Mouse (Mus musculus): ENCODE data around the gene Kank1. TPM values are rescaled to one million over a fixed set of nuclear protein-coding genes. Genes with fewer than 3 reads are reported as not detected.

Gene Kank1
- polyA plus RNA-seq, 1 experiment from 2014 or later: 23.5 TPM

DNA sequence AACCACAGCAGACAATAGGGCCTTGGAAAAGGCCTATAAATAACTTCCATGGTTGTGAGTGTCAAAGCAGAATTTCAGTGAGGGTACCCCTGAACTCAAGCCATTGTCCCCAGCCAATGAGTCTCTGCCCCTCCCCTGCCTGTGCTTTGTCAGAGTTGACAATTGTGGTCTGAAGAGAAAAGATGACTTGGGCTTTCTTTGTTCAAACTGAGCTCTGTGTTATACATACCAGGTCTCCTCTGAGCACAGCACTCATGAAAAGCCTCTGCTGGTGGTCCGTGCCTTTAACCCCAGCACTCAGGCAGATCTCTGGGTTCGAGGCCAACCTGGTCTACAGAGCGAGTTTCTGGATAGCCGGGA, 5.8 kb upstream of the Kank1 start:
- H3K27ac ChIP-seq (replicated peaks): no peak overlapping the region
- H3K4me1 ChIP-seq: peaks cover 5% of the 10 kb centered on the region; the same call in 1 of the 2 replicates
- no peaks in the 10 kb centered on the region for H3K36me3 ChIP-seq (replicated peaks)
- peaks cover 16% of the 10 kb centered on the region for H3K27me3 ChIP-seq (replicated peaks; ENCODE audit: low read depth, poor library complexity, severe bottlenecking)
- 69% methylated on average over 4 of the region's 4 CpGs for WGBS
- DNase-seq (ENCODE audit: low spot score): no peak
- no peak overlapping the region for H3K4me3 ChIP-seq
- no peaks in the 10 kb centered on the region for H3K9me3 ChIP-seq

DNA sequence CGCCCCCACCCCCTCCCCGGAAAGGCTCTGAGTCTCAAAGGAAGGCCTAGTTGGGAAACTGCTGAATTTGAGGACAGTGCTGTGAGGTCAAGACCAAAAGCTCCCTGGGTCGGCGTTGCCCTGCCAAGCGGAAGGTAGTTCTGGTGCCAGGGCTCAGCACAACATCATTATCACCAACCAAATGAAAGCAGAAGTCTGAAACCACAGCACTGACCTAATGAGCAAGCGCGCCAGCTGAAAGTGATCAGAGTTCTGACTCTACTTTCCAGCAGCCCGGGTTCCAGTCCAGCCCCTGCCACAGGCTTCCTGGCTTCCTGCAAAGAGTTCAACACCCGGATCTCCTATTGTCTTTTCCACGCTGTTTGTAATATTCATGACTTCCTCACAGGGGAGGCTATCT, 4.7 kb upstream of the Kank1 start:
- peaks cover 13% of the 10 kb centered on the region; the same call in 1 of the 2 replicates for H3K4me1 ChIP-seq
- no peak overlapping the region for H3K27ac ChIP-seq (replicated peaks)
- no peak for DNase-seq (ENCODE audit: low spot score)
- 71% methylated on average over 10 of the region's 10 CpGs for WGBS
- H3K36me3 ChIP-seq (replicated peaks): no peaks in the 10 kb centered on the region
- H3K27me3 ChIP-seq (replicated peaks; ENCODE audit: low read depth, poor library complexity, severe bottlenecking): peaks cover 25% of the 10 kb centered on the region
- no peaks in the 10 kb centered on the region for H3K9me3 ChIP-seq
- H3K4me3 ChIP-seq: no peak overlapping the region

DNA sequence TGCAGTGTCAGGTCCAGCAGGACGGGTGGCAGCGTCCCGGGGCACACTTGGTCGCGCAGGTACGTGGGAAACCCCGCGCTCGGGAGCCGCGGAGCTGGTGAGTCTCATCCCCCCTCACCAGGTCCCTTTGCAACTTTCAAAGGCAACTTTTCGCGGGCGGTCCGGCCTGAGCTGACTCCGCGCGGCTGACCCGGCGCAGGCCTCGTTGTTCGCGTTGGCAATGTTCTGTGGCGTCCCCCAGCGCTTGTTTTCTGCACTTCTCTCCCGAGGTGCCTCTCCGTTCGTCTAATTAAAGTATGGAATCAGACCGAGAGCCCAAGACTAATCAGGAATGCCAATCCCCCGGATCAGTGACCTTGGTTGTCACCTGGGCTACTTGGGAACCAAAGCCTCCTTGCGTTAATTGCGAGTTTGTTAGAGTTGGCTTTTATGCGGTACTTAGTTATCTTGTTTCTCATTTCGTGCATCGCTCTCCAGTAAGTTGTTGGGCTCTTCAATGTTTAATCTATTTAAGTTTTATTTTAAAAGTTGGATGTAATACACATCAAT, 791 bp downstream of the Kank1 start:
- under 1% methylated on average over 35 of the region's 35 CpGs for WGBS
- no peaks in the 10 kb centered on the region for H3K9me3 ChIP-seq
- DNase-seq (ENCODE audit: low spot score): peak; percentile 71
- H3K4me3 ChIP-seq: peak overlapping the region; percentile 81
- peak overlapping the region; percentile 88 for H3K27ac ChIP-seq (replicated peaks)
- H3K27me3 ChIP-seq (replicated peaks; ENCODE audit: low read depth, poor library complexity, severe bottlenecking): peaks cover 50% of the 10 kb centered on the region
- H3K36me3 ChIP-seq (replicated peaks): no peaks in the 10 kb centered on the region
- peaks cover 21% of the 10 kb centered on the region for H3K4me1 ChIP-seq

DNA sequence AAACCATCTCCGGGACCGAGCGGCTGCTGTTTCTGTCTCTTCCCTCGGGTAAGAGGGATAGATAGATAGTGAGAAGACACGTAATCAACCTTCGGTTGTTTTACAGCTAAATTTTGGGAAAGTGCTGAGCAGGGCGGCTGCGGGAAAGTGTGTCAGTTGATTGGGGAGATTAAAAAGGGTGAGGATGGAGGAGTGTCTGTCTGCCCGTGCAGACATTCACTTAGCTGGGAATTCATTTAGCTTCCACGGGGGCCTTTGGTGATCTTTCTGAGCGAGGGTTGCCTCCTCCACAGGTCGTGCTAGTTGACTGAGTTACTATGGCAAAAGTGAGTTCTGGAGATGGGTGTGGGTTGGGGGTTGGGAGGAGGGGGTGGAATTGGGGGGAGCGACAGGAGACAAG, 1.3 kb downstream of the Kank1 start:
- 4% methylated on average over 13 of the region's 13 CpGs for WGBS
- Histone ChIP-seq H3K9me3 (no peaks in the 10 kb centered on the region), H3K36me3 (replicated peaks) (no peaks in the 10 kb centered on the region), H3K4me3 (peak overlapping the region; percentile 81), H3K27ac (replicated peaks) (0 out of 2 replicates have a peak overlapping the region, but pooled peaks have one; percentile 4), H3K4me1 (peaks cover 21% of the 10 kb centered on the region), H3K27me3 (replicated peaks; ENCODE audit: low read depth, poor library complexity, severe bottlenecking) (peaks cover 50% of the 10 kb centered on the region)
- DNase-seq (ENCODE audit: low spot score): peak; percentile 32

DNA sequence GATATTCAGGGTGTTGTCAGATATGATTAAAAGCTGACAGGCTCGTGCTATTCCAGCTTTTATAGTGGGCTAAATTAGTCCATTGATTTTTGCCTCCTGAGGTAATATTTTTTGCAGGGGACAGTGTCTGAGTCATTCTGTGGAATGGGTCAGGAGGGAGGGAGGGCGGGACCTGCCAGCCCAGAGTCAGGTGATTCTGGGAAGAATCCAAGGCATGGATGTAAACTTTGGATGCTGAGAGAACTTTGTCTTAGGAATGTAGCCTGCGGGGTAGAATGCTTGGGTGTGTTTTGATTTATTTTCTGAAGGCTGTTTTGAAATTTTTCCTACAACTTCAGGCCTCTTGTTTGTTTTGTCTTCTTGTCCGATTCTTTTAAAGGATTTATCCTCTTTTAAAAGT, 6.8 kb downstream of the Kank1 start:
- 80% methylated on average over 4 of the region's 4 CpGs for WGBS
- peaks cover 3% of the 10 kb centered on the region; the same call in 1 of the 2 replicates for H3K4me1 ChIP-seq
- DNase-seq (ENCODE audit: low spot score): no peak

DNA sequence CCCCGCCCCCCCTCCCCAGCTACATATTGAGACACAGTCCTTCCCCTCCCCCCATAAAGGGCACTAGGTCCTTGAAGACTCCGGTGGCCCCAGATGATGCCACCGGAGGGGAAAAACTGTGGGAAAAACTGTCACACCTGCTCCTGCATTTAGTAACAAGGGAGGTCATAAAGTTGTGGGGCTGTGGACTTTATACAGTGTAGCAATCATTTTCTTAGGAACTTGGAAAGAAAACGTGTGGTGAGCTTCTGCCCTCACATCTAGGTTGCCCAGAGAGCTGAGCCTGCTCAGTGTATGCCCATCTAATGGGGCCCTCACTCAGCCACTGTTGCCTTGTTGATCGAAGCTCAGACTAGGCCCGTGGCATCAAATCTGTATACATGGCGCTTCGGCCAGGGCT, 9.3 kb downstream of the Kank1 start:
- peaks cover 2% of the 10 kb centered on the region; the same call in 1 of the 2 replicates for H3K27me3 ChIP-seq (replicated peaks; ENCODE audit: low read depth, poor library complexity, severe bottlenecking)
- no peak for DNase-seq (ENCODE audit: low spot score)
- peaks cover 7% of the 10 kb centered on the region; the same call in 1 of the 2 replicates for H3K4me1 ChIP-seq
- H3K9me3 ChIP-seq: no peaks in the 10 kb centered on the region
- no peaks in the 10 kb centered on the region for H3K36me3 ChIP-seq (replicated peaks)
- no peak overlapping the region for H3K27ac ChIP-seq (replicated peaks)
- H3K4me3 ChIP-seq: no peak overlapping the region
- WGBS: 91% methylated on average over 8 of the region's 8 CpGs

More for the DNA sequence above, 6.8 kb downstream of the Kank1 start:
- no peak overlapping the region for H3K4me3 ChIP-seq
- no peak overlapping the region for H3K27ac ChIP-seq (replicated peaks)
- no peaks in the 10 kb centered on the region for H3K9me3 ChIP-seq
- H3K36me3 ChIP-seq (replicated peaks): no peaks in the 10 kb centered on the region
- peaks cover 10% of the 10 kb centered on the region for H3K27me3 ChIP-seq (replicated peaks; ENCODE audit: low read depth, poor library complexity, severe bottlenecking)

DNA sequence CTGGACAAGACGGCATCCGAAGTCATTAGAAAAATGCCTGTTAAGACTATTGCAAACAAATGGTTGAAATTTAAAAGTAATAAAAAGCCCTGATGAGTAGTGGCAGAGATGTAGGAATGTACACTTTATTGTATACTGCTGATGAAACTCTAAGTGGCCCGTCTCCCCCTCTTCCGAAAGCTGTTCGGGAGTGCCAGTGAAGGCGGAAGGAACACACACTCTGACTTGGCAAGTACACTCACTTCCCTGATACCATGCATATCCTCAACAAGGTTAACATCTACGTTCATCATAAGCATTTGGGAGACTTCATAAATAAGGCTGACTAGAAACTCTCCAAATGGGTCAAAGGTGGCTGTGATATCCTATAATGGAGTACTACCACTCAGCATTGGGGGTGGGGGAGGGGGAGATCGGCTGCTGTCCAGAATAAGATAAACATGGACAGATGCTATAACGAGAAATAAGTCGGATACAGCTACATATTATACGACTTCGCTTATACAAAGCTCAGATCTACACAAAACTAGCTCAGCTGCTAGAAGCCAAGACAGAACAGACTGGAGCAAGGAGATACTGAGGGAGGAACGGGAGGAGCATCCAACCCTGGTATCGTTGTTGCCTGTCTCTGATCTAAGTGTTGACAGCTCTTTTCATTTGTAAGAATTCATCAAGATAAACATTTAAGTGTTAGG, 11.2 kb downstream of the Kank1 start:
- 95% methylated on average over 14 of the region's 14 CpGs for WGBS
- no peaks in the 10 kb centered on the region for H3K9me3 ChIP-seq
- H3K4me3 ChIP-seq: no peak overlapping the region
- no peak overlapping the region for H3K27ac ChIP-seq (replicated peaks)
- no peak for DNase-seq (ENCODE audit: low spot score)
- no peaks in the 10 kb centered on the region for H3K27me3 ChIP-seq (replicated peaks; ENCODE audit: low read depth, poor library complexity, severe bottlenecking)
- H3K4me1 ChIP-seq: peaks cover 7% of the 10 kb centered on the region; the same call in 1 of the 2 replicates
- H3K36me3 ChIP-seq (replicated peaks): no peaks in the 10 kb centered on the region

DNA sequence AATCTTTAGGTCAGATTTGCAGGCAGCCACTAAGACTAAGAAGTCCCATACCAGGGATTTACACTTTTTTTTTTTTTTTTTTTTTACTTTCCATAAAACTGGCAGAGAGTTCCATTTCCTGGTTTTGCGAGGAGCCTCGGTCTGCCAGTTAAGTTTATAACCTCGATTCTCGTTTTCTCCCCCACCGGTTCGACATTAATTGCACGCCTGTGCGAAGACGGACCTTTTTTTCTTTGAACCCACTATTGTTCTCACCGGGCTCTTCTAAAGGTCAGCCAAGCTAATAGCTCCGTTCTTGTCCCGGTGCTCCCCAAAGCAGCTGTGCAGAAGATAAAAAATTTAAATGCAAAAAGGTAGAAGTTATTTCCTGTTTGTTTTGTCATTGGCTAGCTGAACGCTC, 12.5 kb downstream of the Kank1 start:
- H3K4me3 ChIP-seq: no peak overlapping the region
- no peaks in the 10 kb centered on the region for H3K27me3 ChIP-seq (replicated peaks; ENCODE audit: low read depth, poor library complexity, severe bottlenecking)
- DNase-seq (ENCODE audit: low spot score): no peak
- 60% methylated on average over 13 of the region's 13 CpGs for WGBS
- no peaks in the 10 kb centered on the region for H3K9me3 ChIP-seq
- peaks cover 5% of the 10 kb centered on the region; the same call in 1 of the 2 replicates for H3K4me1 ChIP-seq
- H3K27ac ChIP-seq (replicated peaks): no peak overlapping the region
- H3K36me3 ChIP-seq (replicated peaks): no peaks in the 10 kb centered on the region

DNA sequence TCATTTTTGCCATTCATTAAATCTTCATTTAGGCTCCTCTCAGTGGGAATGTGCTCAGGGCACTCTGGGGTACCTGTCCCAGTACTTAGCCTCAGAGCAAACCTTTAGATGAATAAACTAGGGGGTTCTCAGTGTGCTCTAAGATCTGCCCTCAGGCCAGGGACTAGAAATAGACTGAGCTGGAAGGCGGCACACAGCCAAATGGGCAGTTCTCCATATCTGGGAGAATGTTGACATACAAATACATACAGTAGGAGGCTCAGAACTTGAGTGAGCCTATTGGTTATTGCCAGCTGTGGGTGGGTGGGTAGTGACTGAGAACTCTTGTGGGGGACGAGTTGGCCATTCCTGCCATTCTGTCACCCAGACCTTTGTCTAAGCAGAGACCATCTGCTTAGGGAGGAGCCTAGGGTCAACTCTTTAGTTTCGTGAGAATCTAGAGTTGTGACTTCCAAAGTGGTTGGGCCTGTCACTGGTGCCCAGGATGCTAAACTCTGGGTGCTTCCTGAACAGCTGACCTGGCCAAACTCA, 14.9 kb downstream of the Kank1 start:
- H3K27me3 ChIP-seq (replicated peaks; ENCODE audit: low read depth, poor library complexity, severe bottlenecking): no peaks in the 10 kb centered on the region
- H3K4me3 ChIP-seq: no peak overlapping the region
- H3K4me1 ChIP-seq: peaks cover 4% of the 10 kb centered on the region; the same call in 1 of the 2 replicates
- H3K9me3 ChIP-seq: no peaks in the 10 kb centered on the region
- no peak for DNase-seq (ENCODE audit: low spot score)
- no peak overlapping the region for H3K27ac ChIP-seq (replicated peaks)
- H3K36me3 ChIP-seq (replicated peaks): no peaks in the 10 kb centered on the region
- 81% methylated on average over 3 of the region's 3 CpGs for WGBS

DNA sequence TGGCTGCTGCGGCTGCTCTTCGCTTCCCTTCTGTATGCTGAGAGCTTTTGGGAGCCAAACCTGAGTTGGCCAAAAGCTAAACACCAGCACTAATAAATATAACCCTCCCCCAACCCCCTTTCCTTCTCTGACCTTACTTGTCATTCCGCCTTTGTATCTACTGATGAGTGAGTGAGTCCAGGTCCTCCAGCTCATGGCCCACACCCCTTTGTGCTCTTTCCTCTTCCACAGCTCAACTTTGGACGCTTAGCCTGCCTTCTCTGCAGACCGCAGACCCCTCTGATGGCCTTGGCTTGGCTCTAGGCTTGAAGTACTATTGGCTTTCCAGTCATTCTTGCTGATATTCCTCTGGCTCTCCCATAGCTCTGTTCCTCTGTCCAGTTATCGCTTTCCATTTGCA, 16.4 kb downstream of the Kank1 start:
- H3K36me3 ChIP-seq (replicated peaks): no peaks in the 10 kb centered on the region
- no peak for DNase-seq (ENCODE audit: low spot score)
- no peak overlapping the region for H3K27ac ChIP-seq (replicated peaks)
- no peaks in the 10 kb centered on the region for H3K27me3 ChIP-seq (replicated peaks; ENCODE audit: low read depth, poor library complexity, severe bottlenecking)
- H3K9me3 ChIP-seq: no peaks in the 10 kb centered on the region
- H3K4me3 ChIP-seq: no peak overlapping the region
- 91% methylated on average over 6 of the region's 6 CpGs for WGBS
- peaks cover 4% of the 10 kb centered on the region; the same call in 1 of the 2 replicates for H3K4me1 ChIP-seq

DNA sequence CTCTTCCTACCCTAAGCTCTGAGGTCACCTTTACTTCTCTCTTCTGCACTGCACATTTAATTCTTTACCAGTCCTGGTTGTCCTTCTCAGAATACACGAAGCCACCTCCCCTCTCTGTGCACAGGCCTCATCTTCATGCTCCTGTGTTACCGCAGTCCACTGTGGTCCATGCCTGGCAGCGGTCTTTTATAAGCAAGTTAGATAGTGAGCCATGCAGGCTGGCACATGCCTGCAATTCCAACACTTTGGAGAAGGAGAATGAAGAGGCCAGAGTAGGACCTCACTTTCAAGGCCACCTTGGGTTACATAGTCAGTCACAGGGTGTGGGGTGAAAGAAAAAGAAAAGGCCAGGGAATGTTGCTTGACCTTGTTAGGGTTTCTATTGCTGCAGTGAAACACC, 16.9 kb downstream of the Kank1 start:
- no peaks in the 10 kb centered on the region for H3K27me3 ChIP-seq (replicated peaks; ENCODE audit: low read depth, poor library complexity, severe bottlenecking)
- H3K4me3 ChIP-seq: no peak overlapping the region
- H3K9me3 ChIP-seq: no peaks in the 10 kb centered on the region
- H3K4me1 ChIP-seq: peaks cover 3% of the 10 kb centered on the region; the same call in 1 of the 2 replicates
- DNase-seq (ENCODE audit: low spot score): no peak
- 95% methylated on average over 3 of the region's 3 CpGs for WGBS
- H3K36me3 ChIP-seq (replicated peaks): no peaks in the 10 kb centered on the region
- no peak overlapping the region for H3K27ac ChIP-seq (replicated peaks)

DNA sequence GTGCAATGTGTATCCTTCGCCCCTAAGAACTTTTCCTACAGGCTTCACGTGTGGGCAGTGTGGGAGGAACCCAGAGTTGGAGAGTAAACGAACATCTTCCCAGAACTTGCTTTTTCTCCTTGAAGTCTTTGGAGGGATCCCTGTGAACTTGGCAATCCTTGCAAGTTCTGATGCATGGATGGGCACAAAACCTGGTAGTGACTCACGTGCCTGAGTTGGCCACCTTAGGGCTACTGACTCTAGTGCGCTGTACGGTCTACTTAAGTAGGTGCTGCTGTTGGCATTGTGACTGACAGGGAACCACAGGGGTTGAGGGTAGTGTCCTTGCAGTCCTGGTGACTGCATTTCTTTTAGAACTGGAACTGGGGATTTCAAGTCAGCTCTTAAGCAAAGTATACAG, 21.5 kb downstream of the Kank1 start:
- Histone ChIP-seq H3K9me3 (no peaks in the 10 kb centered on the region), H3K27me3 (replicated peaks; ENCODE audit: low read depth, poor library complexity, severe bottlenecking) (no peaks in the 10 kb centered on the region), H3K27ac (replicated peaks) (no peak overlapping the region), H3K4me3 (no peak overlapping the region), H3K4me1 (no peaks in the 10 kb centered on the region), H3K36me3 (replicated peaks) (no peaks in the 10 kb centered on the region)
- WGBS: 84% methylated on average over 6 of the region's 6 CpGs
- DNase-seq (ENCODE audit: low spot score): no peak

DNA sequence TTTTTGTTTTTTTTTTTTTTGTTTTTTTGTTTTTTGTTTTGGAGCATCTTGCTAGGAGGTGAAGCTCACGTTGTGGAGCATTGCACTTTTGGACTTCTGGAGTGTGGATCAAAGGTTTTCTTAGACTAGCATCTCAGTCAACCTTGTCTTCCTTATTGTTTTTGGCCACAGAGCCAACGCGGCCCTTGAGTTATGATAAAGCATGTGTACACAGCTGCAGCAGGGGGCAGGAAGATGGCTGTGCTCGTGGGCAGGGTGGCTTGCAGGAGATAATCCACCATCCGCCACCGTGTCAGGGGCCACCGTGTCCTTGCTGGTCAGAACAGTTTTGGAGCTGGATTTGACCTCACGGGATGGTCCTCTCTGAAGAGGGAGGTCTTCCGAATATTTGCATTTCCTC, 29.4 kb downstream of the Kank1 start:
- H3K4me3 ChIP-seq: no peak overlapping the region
- no peaks in the 10 kb centered on the region for H3K36me3 ChIP-seq (replicated peaks)
- H3K9me3 ChIP-seq: no peaks in the 10 kb centered on the region
- H3K27me3 ChIP-seq (replicated peaks; ENCODE audit: low read depth, poor library complexity, severe bottlenecking): no peaks in the 10 kb centered on the region
- DNase-seq (ENCODE audit: low spot score): no peak
- 68% methylated on average over 9 of the region's 9 CpGs for WGBS
- peaks cover 22% of the 10 kb centered on the region for H3K4me1 ChIP-seq
- H3K27ac ChIP-seq (replicated peaks): no peak overlapping the region

Data from embryonic facial prominence, embryonic 10.5 days (tissue).